In the genomic region with DNA sequence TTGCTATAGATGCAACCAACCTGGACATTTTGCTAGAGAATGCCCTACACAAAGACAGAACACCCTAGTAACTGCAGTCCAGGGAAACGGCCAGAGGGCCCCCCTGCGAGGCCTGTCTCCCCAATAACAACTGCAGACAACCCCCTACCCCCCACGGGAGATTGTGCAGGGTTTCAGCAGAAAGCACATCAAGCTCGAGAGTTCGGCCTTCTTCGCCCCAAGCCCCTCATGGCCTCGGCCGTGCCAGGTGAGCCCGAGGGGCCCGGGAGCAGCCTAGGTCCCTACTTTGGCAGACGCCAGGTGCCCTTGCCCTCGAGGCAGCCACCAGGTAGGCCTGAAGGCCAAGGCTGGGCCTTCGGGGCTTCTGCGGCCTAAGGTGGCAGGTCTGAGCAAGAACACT, we compare ENCODE assay signal across 5 mouse cellular contexts. TPM values are rescaled to one million over a fixed set of nuclear protein-coding genes. Genes with fewer than 3 reads are reported as not detected.
"Had no signal": no experiment of that assay in that cellular context is flagged by ENCODE, and none has a peak within 500 bp of the region (broad histone marks: within the 10 kb centered on the region; RNA-seq: fewer than 3 reads in every experiment).

No protein-coding gene starts in this region.

RNA-seq across cellular contexts. Expression of a gene that starts 37.7 kb away (rescaled TPM):
- polyA plus RNA-seq: limb, embryonic 11.5 days; lung, embryonic 14.5 days; midbrain, embryonic 10.5 days; neural tube, embryonic 11.5 days; neural tube, embryonic 12.5 days had no signal
